Mouse (Mus musculus) yolk sac, embryonic 10.5 days (tissue): ENCODE measurements around the gene A230072I06Rik.

Source experiments
- DNase-seq: peaks from one replicate; pipeline ENCODE4 v3.0.0-alpha.2; 2017; ENCODE audit warnings: low spot score

The A230072I06Rik gene

GRCm38 (mm10) chr8:12278663-12279312 is at the start of gene A230072I06Rik:
TSS of gene A230072I06Rik (plus strand) at chr8:12278819.
- no peak for DNase-seq

DNA sequence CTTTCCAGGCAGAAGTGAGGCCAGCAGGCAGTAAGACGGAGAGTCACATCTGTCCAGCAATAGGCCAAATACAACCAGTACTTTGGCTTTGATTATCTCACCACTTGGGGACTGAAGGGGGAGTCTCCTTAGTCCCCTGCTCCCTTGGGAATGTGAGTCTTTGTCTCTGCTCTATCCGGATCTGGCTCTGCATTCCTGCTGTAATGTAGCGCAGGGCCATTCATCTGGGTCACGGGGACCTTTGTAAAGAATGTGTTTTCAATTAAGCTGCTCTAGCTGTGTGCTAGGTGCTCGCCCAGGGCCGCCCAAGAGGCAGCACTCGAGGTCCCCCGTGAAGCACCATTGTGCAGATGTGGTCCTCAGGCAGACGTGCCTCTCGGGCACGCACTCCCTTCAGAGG is 44.6 kb upstream of the A230072I06Rik start:
- DNase-seq, result no peak

- DNase-seq, result no peak
Observed at GRCm38 (mm10) chr8:12238775-12239174, 39.8 kb upstream of the A230072I06Rik start.

GRCm38 (mm10) chr8:12240143-12240542 is 38.5 kb upstream of the A230072I06Rik start:
- no peak for DNase-seq

DNA sequence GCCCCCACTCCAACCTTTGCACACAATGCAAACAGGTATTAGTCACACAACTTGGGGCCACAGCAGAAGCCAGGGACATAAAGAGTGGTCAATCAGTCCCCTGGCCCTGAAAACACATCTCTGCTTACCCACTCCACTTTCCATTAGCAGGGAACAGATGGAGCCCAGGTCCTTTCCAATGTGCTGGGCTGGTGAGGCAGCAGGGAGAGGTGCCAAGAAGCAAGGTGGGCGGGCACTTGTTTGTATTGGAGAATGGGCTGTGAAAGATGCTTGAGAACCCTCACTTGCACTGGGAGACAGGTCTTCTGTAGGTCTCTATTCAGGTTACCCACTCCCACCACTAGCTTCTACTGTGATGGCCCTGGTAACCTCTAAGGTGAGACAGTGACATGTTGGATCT is 34.9 kb upstream of the A230072I06Rik start:
- DNase-seq, result no peak

- DNase-seq, result no peak
Observed at GRCm38 (mm10) chr8:12259890-12260289, 18.7 kb upstream of the A230072I06Rik start.

DNA sequence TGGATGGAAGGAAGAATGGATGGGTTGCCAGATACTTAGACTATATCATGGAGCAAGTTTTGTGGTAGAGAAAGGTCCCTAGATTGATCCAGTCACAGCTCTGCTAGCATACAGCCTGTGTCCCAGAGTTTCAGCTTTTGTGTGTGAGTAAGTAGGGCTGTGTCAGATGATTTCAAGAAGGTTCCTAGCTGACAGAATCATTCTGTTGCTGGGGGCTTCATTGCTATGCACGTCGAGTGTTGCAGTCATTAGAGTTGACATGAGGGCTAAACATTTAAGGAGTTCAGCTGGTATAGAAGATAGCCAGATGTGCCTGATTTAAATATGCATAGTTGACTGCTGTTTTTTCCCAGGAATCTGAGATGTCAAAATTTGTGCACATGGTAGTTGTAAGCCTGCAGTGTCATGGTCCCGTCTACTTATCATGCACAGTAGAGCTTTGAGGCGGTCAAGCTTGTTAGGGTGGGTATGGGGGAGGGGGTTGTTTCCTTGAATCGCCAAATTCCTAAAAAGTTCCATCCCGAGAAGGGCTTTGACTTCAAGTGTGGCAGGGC is 18.1 kb upstream of the A230072I06Rik start:
- no peak for DNase-seq

- DNase-seq, result no peak
Observed at GRCm38 (mm10) chr8:12261556-12261955, 17.1 kb upstream of the A230072I06Rik start.

DNA sequence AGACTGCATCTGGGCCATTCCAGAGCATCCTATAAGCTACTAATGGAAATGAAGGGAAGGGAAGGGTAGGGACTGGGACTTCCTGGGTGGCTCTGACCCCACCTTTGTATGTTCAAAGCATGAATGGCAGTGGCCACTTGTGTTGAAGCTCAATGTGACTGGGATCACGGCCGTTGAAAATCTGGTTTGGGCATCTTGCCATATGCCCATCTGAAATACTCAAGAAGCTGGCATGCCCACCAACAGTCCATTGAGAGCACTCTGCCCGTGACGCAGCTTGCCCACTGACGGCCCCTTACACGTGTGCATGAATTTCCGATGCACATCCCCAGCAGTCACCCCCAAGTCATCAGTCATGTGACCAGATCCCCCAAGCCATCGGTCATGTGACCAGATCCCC is 13.6 kb upstream of the A230072I06Rik start:
- DNase-seq, result no peak

GRCm38 (mm10) chr8:12267863-12268262 is 10.8 kb upstream of the A230072I06Rik start:
- DNase-seq, result no peak

DNA sequence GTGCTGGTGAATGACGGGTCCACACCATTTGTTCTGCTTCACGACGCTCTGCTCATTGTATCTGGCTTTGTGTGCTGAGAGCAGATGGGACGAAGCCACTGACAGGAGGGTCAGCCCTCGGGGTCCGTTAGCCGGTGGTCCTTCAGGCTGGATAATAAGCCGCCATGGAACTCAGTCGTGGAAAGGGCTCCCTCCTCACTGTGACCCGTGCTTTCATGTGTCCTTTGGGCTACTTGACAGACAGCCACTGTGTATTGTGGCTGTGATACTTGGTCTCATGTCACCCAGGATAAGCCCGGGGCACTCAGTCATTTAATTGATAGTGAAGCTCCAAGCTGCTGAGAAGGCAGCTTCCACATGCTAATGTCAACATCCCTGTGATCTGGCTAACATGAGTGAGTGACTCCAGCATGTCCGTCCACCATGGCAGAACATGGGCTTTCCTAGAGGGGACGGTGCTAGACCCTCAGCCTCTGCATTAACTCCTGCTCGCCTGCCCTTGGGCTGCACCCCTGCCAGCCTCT is 10.3 kb upstream of the A230072I06Rik start:
- DNase-seq, result no peak

DNA sequence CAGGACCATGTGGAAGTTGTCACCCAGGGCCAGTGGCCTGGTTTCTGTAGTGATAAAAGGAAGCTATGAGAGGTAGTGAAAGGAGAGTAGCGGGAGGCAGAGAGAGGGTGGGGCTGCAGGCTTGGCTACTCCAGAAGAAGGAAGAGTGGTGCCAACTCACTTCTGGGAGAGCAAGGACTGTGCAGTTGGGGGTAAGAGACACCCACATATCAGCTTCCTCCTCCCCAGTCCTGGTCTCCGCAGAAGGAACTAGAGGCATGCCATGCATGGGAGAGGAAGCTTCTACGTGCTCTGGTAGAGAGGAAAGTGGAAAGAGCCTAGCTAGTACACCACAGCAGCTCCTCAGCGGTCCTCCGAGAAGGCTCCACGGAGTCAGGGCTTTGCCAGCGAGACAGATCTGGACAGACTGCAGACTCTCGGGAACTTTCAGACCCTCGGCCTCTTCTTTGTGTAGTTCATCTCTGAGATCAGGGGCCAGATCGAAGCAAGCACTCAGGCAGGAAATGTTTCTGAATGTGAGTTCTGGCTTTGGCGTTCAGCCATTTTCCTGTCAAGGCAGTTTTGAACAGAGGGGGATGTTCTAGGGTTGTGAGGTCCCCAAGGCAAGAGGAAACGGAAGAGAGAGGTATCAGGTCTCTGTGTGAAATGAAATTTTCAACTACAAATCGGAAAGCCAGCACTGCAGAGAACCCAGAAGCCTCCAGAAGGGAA is 1.0 kb downstream of the A230072I06Rik start:
- DNase-seq, result no peak

GRCm38 (mm10) chr8:12282128-12282527 is 3.5 kb downstream of the A230072I06Rik start:
- DNase-seq, result no peak

GRCm38 (mm10) chr8:12290551-12290950 is 11.9 kb downstream of the A230072I06Rik start:
- DNase-seq, result no peak

DNA sequence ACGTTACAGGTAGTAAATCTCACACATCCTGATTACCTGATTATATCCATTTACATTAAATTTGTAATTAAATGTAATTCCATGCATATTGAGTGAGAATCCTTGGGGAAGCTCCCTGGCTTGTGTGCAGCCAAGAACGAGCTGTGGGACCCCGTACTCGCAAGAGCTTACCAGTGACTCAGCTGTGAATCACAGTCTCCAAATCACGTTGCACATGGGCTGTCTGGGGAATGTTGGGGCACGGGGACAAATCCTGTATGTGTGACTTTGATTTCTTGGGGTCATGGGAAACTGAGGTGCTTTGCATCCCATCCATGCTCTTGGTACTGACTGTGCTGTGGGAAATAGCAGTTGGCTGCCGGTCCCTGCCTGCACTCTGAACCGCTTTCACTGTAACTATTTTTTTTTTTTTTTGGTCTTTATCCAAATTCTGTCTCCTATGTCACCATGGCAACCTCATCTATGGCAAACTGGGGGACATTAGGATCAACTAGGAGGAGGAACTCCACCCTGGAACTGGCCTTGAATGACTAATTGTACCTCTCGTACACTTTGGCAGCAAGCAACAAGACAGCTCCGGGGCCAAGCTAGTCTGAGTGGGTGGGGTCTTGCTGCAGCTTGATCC is 19.8 kb downstream of the A230072I06Rik start:
- no peak for DNase-seq

GRCm38 (mm10) chr8:12301998-12302397 is 23.4 kb downstream of the A230072I06Rik start:
- DNase-seq, result no peak

- DNase-seq, result no peak
Observed at GRCm38 (mm10) chr8:12312975-12313734, 34.5 kb downstream of the A230072I06Rik start.

GRCm38 (mm10) chr8:12314258-12314657 is 35.6 kb downstream of the A230072I06Rik start:
- DNase-seq, result no peak

DNA sequence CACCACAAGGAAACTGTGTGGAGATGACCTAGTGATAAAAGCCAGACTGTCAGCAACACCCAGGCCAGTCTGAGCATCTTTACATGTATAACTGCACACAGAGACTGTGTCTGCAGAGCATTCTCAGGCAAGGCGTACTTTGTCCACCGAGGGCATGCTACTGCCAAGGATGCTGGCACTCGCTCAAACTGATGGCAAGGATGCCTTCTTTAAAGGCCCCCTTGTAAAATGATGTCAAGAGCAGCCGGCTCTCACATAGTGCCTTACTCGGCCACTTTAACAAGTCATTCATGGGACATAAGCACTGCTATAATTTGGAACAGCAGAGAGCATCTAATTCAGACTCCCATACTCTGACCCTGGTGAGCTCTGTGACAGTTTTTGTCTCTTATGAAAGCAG is 36.6 kb downstream of the A230072I06Rik start:
- DNase-seq, result no peak

DNA sequence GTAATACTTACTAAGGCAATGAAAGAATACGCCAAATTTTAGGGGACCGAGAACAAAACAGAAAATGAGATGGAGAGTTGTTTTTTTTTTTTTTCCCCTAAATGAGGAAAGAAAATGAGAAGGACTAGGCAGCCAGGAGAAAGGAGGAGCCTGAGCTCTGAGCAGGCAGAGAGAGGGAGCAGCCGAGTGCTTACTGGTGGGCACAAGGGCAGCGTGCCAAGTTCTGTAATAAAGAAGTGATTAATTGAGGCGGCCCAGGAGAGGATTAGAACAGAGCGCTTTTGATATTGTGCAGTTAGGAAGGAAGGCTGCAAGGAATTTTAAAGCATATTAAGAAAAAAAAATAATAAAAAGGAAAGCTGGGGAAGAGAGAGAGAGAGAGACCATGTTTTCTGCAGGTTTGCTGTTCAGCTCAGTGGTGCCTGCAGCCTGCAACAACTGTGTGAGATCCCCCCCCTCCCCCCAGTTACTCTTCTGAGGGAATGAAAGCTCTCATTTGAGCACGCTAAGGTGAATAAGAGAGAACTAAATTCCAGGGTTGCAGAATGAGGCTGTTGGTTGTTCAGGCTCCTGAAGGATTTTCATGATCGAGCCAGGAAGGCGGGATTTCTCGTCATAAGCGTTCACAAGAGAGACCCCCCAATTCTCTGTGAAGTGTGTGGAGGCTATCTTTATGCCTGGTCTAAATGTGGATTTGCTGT is 41.3 kb downstream of the A230072I06Rik start:
- no peak for DNase-seq

GRCm38 (mm10) chr8:12322071-12322470 is 43.5 kb downstream of the A230072I06Rik start:
- DNase-seq, result no peak
